Mouse (Mus musculus): ENCODE results near the gene Gpx3.

GRCm38 (mm10) chr11:54860256-54861038, 41.8 kb upstream of the Gpx3 start, which contains the start of gene Lyrm7:
- no peak for TF ChIP-seq CTCF (IDR thresholded peaks at IDR 0.05; ENCODE audit: control insufficient read depth, insufficient read depth, insufficient read length)
- no peak for TF ChIP-seq MYOD1 (IDR thresholded peaks at IDR 0.05; ENCODE audit: control insufficient read depth, insufficient read length, low read depth)
- TF ChIP-seq MAX (IDR thresholded peaks at IDR 0.05): peak; percentile 56
- no peak for TF ChIP-seq USF1 (IDR thresholded peaks at IDR 0.05; ENCODE audit: low read depth)
- no peak for TF ChIP-seq MYOG (IDR thresholded peaks at IDR 0.05; ENCODE audit: control insufficient read depth, extremely low read depth, insufficient read length)
- TF ChIP-seq FOSL1 (IDR thresholded peaks at IDR 0.05; ENCODE audit: insufficient read depth, low read length, poor library complexity, severe bottlenecking): no peak
- TF ChIP-seq CEBPB (IDR thresholded peaks at IDR 0.05; ENCODE audit: low read depth): no peak

Measured in C2C12 (cell line).